Mouse (Mus musculus) regulatory T cell (primary cell): Measurements from ENCODE around the gene Nenf.

ENCODE experiments used
- in situ Hi-C: fragments of 300-600 bp; cut with MboI, MseI; formaldehyde crosslinking; loops from one replicate; pipeline ENCODE4 v1.15.1; 2025; ENCODE audit warnings: high pct_unique_total_duplicates

Nenf gene

GRCm38 (mm10) chr1:191257351-191257771, 60.6 kb downstream of the Nenf start:
- in situ Hi-C loops, result no loop called here
